Mouse (Mus musculus): ENCODE measurements around the gene Kng1.
"Not testable (repeated sequence)": the region's sequence is repeated elsewhere in the genome, so short reads cannot be mapped to it uniquely, and the experiment has no call there.

Gene Kng1

GRCm38 (mm10) chr16:23057668-23058447 is at the start of gene Kng1:
TSS of gene Kng1 (plus strand) at chr16:23057865.
- DNase-seq (ENCODE audit: low spot score), result not testable (repeated sequence)

DNA sequence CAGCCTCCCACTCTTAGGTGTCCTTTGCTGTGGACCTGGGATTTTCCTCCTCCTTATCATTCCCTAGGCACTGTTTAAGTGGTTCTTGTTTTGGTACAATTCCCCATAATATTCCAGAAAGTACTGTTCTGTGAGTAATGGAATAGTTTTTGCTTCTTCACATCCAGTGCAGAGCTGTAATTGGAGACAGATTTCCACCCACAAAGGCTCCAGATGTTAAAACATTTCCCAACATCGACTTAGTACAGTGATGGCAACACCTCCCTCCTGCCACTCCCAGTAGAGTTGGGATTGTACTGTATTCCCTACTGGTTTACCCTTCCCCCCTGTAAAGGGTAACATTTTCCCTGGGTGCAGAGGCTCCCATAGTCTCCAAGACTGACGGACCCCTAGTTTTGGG is 43.9 kb upstream of the Kng1 start:
- DNase-seq (ENCODE audit: low spot score), result not testable (repeated sequence)

DNA sequence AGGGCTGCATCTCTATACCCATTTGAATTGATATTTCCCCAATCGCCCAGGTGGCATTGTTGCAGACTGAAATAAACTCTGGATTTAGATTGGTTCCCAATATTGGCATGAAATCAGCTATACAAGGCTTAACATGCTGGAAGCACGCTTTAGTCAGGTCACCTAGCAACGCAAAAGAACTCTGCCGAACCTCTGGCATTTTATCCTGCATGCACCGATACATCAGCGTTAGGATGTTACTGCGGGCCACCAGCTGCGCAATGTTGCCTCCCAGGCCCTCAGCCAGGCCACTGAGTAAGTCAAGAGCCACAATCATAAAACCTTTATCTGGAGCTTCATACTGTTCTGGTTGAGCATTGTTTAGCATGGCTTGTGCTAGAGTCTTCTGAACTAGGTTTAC is 43.0 kb upstream of the Kng1 start:
- DNase-seq (ENCODE audit: low spot score), result not testable (repeated sequence)

DNA sequence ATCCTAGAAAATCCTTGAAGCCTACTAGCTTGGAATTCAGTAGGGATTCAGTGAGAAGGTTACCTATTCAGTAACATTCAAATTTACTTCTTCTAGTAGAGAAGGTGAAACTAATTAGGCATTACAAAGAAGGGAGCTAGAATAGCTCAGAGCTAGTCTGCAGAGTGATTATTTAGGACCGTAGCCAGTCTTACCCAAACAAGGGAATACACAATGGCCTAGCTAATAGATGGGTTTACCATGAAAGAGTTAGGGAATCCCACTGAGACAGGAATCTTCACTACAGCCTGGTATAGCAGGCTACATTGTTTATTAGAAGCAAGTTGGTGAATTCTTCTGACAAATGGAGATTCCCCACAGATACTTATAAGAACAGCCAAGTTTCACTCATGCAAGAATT is 37.1 kb upstream of the Kng1 start:
- not testable (repeated sequence) for DNase-seq (ENCODE audit: low spot score)

DNA sequence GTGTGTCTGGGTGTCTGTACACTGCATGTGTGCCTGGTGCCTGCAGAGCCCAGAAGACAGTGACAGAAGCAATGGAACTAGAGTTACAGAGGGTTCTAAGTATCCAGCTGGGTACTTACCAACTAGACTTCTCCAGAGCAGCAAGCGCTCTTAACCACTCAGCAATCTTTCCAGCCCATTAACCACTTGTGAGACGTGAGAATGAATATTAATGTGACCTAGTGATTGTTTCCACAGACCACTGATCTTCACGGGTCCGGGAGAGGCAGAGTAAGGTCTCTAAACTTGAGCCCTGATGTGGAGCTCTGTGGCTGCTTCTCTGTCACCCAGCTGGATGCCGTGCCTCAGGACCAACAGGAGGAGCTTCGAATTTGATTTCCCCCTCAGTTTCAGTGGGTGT is 32.6 kb upstream of the Kng1 start:
- DNase-seq (ENCODE audit: low spot score), result no peak

GRCm38 (mm10) chr16:23026582-23026981 is 31.1 kb upstream of the Kng1 start:
- no peak for DNase-seq (ENCODE audit: low spot score)

GRCm38 (mm10) chr16:23027341-23027740 is 30.3 kb upstream of the Kng1 start:
- not testable (repeated sequence) for DNase-seq (ENCODE audit: low spot score)

DNA sequence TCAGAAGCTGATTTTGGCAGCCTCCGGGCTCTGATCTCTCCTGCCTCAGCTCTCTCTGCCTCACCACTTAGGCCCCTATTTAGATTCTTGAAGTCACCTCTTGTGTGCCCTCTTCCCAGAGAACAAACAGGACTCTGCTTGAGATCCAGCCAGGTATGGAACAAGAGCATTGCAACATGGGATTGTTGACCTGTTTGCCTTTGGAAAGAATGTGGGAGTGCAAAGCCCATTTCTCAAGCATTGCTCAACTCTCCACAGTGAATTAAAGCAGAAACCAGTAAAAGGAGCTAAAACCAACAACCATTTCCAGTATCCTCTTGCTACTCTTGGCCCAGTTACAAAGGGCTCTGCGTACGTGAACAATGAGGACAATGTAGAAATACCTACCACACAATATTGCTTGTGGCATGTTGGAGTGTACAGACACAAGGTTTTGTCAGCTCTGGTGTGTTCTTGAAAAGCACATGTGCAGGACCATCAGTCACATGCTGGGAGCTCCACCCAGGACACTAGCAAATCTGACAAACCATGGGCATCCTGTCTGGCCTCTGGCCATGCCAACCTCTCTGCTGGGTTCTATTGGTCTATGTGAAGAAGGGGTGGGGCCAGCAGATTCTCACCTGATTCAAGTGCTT is 28.6 kb upstream of the Kng1 start, which contains the start of gene Kng2:
TSS of gene Kng2 (minus strand) at position 517 of the 635 bp plus-strand sequence.
- not testable (repeated sequence) for DNase-seq (ENCODE audit: low spot score)

GRCm38 (mm10) chr16:23030673-23031435 is 26.8 kb upstream of the Kng1 start:
- no peak for DNase-seq (ENCODE audit: low spot score)

- no peak for DNase-seq (ENCODE audit: low spot score)
These were observed 24.0 kb upstream of the Kng1 start for GRCm38 (mm10) chr16:23033673-23034072.

DNA sequence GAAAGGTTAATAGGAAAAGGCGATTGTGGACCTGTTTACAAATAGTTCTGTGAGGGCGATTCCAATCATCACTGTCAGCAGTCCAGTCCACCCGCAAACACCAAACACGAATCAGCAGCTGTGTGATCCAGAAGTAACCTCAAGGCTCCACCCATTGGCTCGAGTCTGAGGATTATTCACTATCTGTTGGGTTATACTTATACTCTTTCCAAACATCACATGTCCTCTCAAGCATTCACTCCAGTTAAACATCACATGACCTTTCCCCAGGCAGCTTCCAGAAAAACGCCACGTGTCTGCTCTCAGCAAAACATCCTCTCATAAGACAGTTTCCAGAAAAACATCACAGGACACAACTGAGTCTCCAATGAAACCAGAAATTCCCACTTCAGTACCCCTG is 19.9 kb upstream of the Kng1 start:
- DNase-seq (ENCODE audit: low spot score), result no peak

DNA sequence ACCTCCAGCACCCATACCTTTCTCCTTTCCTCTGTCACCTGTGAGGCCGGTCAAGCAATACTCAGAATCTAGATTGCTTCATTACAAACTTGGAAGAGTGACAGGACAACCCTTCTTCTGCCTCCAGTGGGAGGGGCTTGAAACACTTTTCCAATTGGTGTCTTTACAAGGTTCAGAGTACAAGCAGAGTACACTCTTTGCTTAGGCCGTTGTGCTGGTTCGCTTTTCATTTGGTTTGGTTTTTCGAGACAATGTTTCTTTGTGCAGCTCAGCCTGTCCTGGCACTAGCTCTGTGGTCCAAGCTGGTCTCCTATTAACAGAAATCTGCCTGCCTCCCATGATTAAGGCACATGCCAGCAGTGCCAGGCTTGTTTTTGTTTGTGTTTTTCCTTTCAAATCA is 18.4 kb upstream of the Kng1 start:
- no peak for DNase-seq (ENCODE audit: low spot score)

DNA sequence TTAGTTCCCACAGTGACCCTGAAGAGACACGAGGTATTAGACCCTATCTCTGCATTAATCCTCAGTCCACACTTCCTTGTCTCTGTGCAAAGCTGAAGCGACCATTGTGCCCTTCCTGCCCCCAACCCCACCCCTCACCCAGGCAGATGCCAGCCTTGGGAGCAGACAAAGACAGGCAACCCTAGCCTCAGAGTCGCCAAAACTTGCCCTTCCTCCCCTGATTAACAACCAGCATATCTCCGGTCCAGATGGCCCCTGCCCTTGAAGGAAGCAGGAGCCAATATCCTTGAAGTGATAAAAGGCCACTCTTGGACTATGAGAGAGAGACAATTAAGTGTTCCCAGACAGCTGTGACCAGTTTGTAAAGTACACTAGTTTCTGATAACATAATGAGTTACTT is 16.8 kb upstream of the Kng1 start:
- DNase-seq (ENCODE audit: low spot score), result no peak

DNA sequence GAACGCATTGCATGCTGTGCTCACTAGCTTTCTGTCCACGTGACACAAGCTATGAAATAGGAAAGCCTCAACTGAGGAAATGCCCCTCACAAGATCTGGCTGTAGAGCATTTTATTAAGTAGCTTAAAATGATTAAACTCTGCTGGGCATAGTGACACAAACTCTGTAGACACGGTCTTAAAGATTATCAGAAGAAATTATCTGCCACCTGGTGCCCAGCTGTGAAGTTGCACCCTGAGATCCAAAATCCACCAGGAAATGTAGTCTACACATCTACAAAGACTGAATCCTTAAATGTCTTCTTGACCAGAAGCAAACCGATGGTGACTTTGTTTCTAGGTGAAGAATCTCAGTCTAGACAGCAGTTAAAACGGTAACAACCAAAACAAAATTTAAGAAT is 11.3 kb upstream of the Kng1 start:
- DNase-seq (ENCODE audit: low spot score), result no peak

DNA sequence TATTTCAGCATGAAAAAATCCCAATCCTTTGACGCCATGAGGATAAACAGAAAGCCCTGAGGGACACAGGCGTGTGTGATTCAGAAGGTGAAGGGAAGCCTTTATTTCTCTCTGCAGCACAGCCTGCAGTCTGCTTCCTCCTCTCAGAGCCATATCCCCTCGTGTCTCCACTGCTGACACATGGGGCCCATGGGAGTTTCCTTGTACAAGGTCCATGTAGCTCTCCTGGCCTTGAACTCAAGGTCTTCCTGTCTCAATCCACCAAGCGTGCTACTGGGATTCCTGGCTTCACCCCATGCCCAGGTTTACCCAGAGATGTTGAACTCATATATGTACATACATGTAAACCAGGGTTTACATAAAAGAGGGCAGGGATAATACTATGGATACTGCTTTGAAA is 2.0 kb downstream of the Kng1 start:
- DNase-seq (ENCODE audit: low spot score), result not testable (repeated sequence)

- DNase-seq (ENCODE audit: low spot score), result not testable (repeated sequence)
These were observed 3.2 kb downstream of the Kng1 start for GRCm38 (mm10) chr16:23060781-23061325.

- not testable (repeated sequence) for DNase-seq (ENCODE audit: low spot score)
These were observed 19.9 kb downstream of the Kng1 start for GRCm38 (mm10) chr16:23077516-23077915.

DNA sequence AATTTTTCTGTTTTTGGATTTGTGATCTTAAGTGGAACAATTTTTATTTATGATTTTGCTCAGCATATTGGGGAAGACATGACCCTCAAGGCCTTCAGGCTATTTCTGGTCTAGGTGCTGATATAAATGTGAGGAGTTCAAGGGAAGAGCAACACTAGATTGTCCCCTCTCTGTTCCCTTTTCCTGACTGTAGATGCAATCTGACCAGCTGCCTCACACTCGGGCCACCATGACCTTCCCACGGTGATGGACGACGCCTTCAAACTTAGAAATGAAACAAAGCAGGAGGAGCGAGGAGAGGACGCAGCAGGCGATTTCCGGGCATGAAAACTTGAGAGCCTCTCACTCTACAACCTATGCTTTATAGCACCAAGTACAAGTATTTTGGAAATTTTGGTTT is 29.5 kb downstream of the Kng1 start:
- not testable (repeated sequence) for DNase-seq (ENCODE audit: low spot score)

- DNase-seq (ENCODE audit: low spot score), result not testable (repeated sequence)
These were observed 30.0 kb downstream of the Kng1 start for GRCm38 (mm10) chr16:23087712-23088111.

DNA sequence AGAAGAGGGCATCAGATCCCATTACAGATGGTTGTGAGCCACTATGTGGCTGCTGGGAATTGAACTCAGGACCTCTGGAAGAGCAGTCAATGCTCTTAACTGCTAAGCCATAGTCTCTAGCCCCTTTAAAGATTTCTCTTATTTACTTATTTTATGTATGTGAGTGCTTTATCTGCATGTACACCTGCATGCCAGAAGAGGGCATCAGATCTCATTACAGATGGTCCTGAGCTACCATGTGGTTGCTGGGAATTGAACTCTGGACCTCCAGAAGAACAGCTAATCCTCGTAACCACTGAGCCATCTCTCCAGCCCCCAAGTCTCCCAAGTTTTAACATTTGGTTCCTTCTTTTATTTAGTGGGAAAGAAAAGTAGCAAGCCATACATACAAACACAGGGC is 30.8 kb downstream of the Kng1 start:
- DNase-seq (ENCODE audit: low spot score), result not testable (repeated sequence)

DNA sequence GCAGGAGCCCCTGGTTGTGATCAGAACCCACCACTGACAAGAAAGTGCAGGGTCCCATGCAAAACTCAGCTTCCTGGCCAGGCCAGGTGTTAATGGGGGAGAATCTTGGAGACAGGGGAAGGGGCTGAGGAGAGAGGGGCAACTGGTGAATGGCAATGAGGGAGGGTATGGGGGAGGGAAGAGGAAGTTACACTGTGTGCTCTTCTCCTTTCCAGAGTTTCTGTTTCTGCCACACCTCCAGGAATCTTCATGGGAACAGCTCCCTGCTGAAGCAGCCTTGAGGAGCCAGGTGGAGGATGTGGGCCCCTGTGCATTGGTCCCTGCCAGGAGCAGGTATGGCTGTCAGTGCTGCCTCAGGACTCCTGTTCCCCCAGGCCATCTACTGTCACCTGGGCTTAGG is 33.7 kb downstream of the Kng1 start:
- DNase-seq (ENCODE audit: low spot score), result not testable (repeated sequence)

DNA sequence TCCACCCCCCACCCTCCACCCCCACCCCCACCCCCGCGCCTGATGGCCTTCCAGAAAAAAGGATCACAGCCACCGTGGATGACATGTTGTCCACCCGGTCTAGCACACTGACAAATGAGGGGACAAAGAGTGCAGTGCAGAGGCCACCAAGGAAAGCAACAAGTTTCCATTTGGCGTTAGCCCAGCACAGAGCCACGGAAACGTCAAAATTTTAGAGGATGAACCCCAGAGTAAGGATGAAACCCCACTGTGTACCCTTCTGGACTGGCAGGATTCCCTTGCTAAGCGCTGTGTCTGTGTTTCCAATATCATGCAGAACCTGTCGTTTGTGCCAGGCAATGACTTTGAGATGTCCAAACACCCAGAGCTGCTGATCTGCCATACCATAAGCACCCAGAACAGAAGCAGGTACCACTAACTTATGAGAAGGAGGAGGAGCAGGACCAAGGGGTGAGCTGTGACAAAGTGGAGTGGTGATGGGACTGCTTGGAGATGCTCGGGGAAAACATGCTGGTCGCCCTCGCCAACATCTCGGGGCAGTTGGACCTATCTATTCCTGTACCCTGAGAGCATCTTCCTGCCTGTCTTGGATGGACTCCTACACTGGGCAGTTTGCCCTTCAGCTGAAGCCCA is 35.8 kb downstream of the Kng1 start:
- DNase-seq (ENCODE audit: low spot score), result no peak
